Comparison of ENCODE assay signal across 18 mouse cellular contexts in the genomic region with DNA sequence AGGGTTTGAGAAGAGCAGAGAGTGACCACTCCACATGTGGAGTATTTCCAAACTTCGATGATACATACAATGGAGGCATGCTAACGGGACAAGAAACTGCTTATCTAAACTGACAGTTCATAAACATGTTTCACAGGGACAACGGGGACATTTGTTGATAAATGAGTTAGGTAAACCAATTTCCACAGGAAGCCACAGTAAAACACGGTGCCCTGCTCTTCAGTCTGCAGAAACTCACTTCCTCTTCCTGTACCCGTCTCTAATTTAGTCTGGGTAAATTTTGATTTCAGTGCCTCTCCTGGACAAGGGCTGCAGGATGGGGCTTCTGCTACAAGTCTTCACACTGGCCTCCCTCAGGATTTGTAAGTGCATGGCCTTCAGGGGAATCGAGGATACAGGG.
DNase-seq lines count a peak whose midpoint lies in the region; ATAC-seq lines count a peak whose summit lies in the region.
"Had no signal": no experiment of that assay in that cellular context is flagged by ENCODE, and none has a peak within 500 bp of the region (broad histone marks: within the 10 kb centered on the region; RNA-seq: fewer than 3 reads in every experiment).

No protein-coding gene starts in this region.

- no peak overlapping the region for H3K4me2 ChIP-seq in forebrain, embryonic 14.5 days (ENCODE audit: low read length)
- H3K4me2 ChIP-seq: embryonic facial prominence, embryonic 12.5 days; limb, embryonic 15.5 days had no signal

- no peak overlapping the region for H3K9ac ChIP-seq in forebrain, embryonic 14.5 days (ENCODE audit: low read length)
- H3K9ac ChIP-seq: embryonic facial prominence, embryonic 12.5 days; forebrain, postnatal 0 days; limb, embryonic 15.5 days had no signal

- H3K27me3 ChIP-seq in splenic B cell, adult 2 months (ENCODE audit: control insufficient read depth, insufficient read depth, low read length, poor library complexity, severe bottlenecking), result no peaks in the 10 kb centered on the region
- H3K27me3 ChIP-seq in forebrain, embryonic 14.5 days (replicated peaks; ENCODE audit: control insufficient read depth, insufficient read depth, low read length), result no peaks in the 10 kb centered on the region
- H3K27me3 ChIP-seq: embryonic facial prominence, embryonic 12.5 days; limb, embryonic 15.5 days had no signal

- H3K4me3 ChIP-seq in forebrain, embryonic 14.5 days (ENCODE audit: low read depth, low read length), result no peak overlapping the region
- H3K4me3 ChIP-seq: embryonic facial prominence, embryonic 12.5 days; limb, embryonic 15.5 days had no signal

- H3K36me3 ChIP-seq in splenic B cell, adult 2 months (ENCODE audit: control insufficient read depth, insufficient read depth, low read length, poor library complexity, severe bottlenecking), result no peaks in the 10 kb centered on the region
- H3K36me3 ChIP-seq in forebrain, embryonic 14.5 days (ENCODE audit: control insufficient read depth, insufficient read depth, low read length), result no peaks in the 10 kb centered on the region
- H3K36me3 ChIP-seq: embryonic facial prominence, embryonic 12.5 days; limb, embryonic 15.5 days had no signal

- DNase-seq in lung, postnatal 25 days (ENCODE audit: low spot score), result peak; percentile 14
- no peak for DNase-seq in lung, postnatal 10 days
- DNase-seq in splenic B cell, adult 2 months (ENCODE audit: low read depth, low spot score), result peak; percentile 25
- no peak for DNase-seq in layer of hippocampus, postnatal 25 days (ENCODE audit: extremely low spot score in 1 of 2, low spot score in 1 of 2)
- DNase-seq in forebrain, embryonic 14.5 days (ENCODE audit: low spot score), result no peak
- DNase-seq: adrenal gland, postnatal 14 days; cerebellum, adult 2 months; forebrain, postnatal 0 days; heart, postnatal 4 days; kidney, adult 9 months; kidney, postnatal 4 days; right cerebral cortex, postnatal 14 days; thymus, postnatal 4 days had no signal

- 91% methylated on average over 6 of the region's 6 CpGs for WGBS in forebrain, embryonic 14.5 days

- H3K9me3 ChIP-seq in forebrain, embryonic 14.5 days (replicated peaks; ENCODE audit: control insufficient read depth, low read length), result no peaks in the 10 kb centered on the region
- H3K9me3 ChIP-seq: embryonic facial prominence, embryonic 12.5 days; limb, embryonic 15.5 days had no signal

- H3K27ac ChIP-seq in forebrain, embryonic 14.5 days (ENCODE audit: low read depth, low read length), result no peak overlapping the region
- H3K27ac ChIP-seq: embryonic facial prominence, embryonic 12.5 days; limb, embryonic 15.5 days had no signal

- H3K4me1 ChIP-seq in forebrain, embryonic 14.5 days (ENCODE audit: control insufficient read depth, insufficient read depth, low read length), result no peaks in the 10 kb centered on the region
- H3K4me1 ChIP-seq: embryonic facial prominence, embryonic 12.5 days; limb, embryonic 15.5 days had no signal

- ATAC-seq in CD4-positive, CD25-positive, alpha-beta regulatory T cell, adult 4 months, result peak; percentile 75
- peak; percentile 50 for ATAC-seq in inflammation-experienced regulatory T-cells, adult 6 months
- ATAC-seq in forebrain, embryonic 14.5 days, result no peak
- ATAC-seq: forebrain, postnatal 0 days; midbrain, embryonic 16.5 days had no signal

Comparison
In these comparisons a context has a peak if more than half of its experiments do, and no peak if none do; other contexts are left out.
1. DNase-seq: peak in lung, postnatal 25 days (single experiment) and splenic B cell, adult 2 months (single experiment); none in lung, postnatal 10 days (single experiment), layer of hippocampus, postnatal 25 days (0 of 2) and forebrain, embryonic 14.5 days (single experiment).